ENCODE assay signal across 8 mouse cellular contexts in genomic region chr10:34096418-34096883, GRCm38 (mm10). TPM values are rescaled to one million over a fixed set of nuclear protein-coding genes. Genes with fewer than 3 reads are reported as not detected.
A peak's percentile ranks its signal among the peaks of the same experiment; 100 is the strongest.
DNase-seq lines count a peak whose midpoint lies in the region; ATAC-seq and TF ChIP-seq lines count a peak whose summit lies in the region.

Gene Calhm5, minus strand, starts transcription at chr10:34096519.

- H3K9me3 ChIP-seq in forebrain, embryonic 13.5 days (replicated peaks) = no peaks in the 10 kb centered on the region
- H3K9me3 ChIP-seq in liver, embryonic 16.5 days (replicated peaks; ENCODE audit: control insufficient read depth, low read length) = no peaks in the 10 kb centered on the region
- no peaks in the 10 kb centered on the region for H3K9me3 ChIP-seq in neural tube, embryonic 14.5 days (ENCODE audit: control insufficient read depth, low read length)

- H3K4me2 ChIP-seq in forebrain, embryonic 13.5 days = peak within 1 kb of the TSS; percentile 42
- H3K4me2 ChIP-seq in liver, embryonic 16.5 days (ENCODE audit: low read depth, low read length) = peak within 1 kb of the TSS; percentile 22
- peak within 1 kb of the TSS; percentile 38 for H3K4me2 ChIP-seq in neural tube, embryonic 14.5 days (ENCODE audit: low read depth, low read length)

- no peaks in the 10 kb centered on the region for H3K27me3 ChIP-seq in forebrain, embryonic 13.5 days
- H3K27me3 ChIP-seq in liver, embryonic 16.5 days (ENCODE audit: control insufficient read depth, insufficient read depth, low read depth, low read length) = no peaks in the 10 kb centered on the region
- H3K27me3 ChIP-seq in neural tube, embryonic 14.5 days (ENCODE audit: control insufficient read depth, insufficient read depth, low read length) = no peaks in the 10 kb centered on the region

- no peak for TF ChIP-seq POLR2A in bone marrow macrophage, adult 2 months (IDR thresholded peaks at IDR 0.05; ENCODE audit: borderline replicate concordance, low read depth, low read length)

- peak; percentile 5 to 42 for DNase-seq in CD8-positive naive resting alpha-beta T cell, adult 2 months (ENCODE audit: low read depth in 2 of 2, low spot score in 2 of 2)
- peak; percentile 43 for DNase-seq in heart, postnatal 25 days (ENCODE audit: low spot score)
- peak; percentile 48 for DNase-seq in layer of hippocampus, adult 11-12 months (ENCODE audit: low spot score)
- peak; percentile 36 to 39 for DNase-seq in urinary bladder, postnatal 36 days (ENCODE audit: low spot score in 2 of 2)

- intact Hi-C loops in heart, postnatal 25 days (cut with DNase I) = loop anchor here (5.0 kb wide), 3 partner anchors 59 to 231 kb away; partner anchors contain the start of genes Trappc3l and Tspyl1

- peaks cover 9% of the 10 kb centered on the region for H3K4me1 ChIP-seq in bone marrow macrophage, adult 2 months (ENCODE audit: control insufficient read depth, insufficient read depth, low read length)
- no peaks in the 10 kb centered on the region for H3K4me1 ChIP-seq in forebrain, embryonic 13.5 days
- H3K4me1 ChIP-seq in liver, embryonic 16.5 days (ENCODE audit: control insufficient read depth, low read depth, low read length) = no peaks in the 10 kb centered on the region
- no peaks in the 10 kb centered on the region for H3K4me1 ChIP-seq in neural tube, embryonic 14.5 days (ENCODE audit: control insufficient read depth, insufficient read depth, low read length)

- H3K4me3 ChIP-seq in bone marrow macrophage, adult 2 months (ENCODE audit: insufficient read depth, low read length) = peak within 1 kb of the TSS; percentile 27; the same call in 1 of the 2 replicates
- H3K4me3 ChIP-seq in forebrain, embryonic 13.5 days = 0 out of 2 replicates have a peak within 1 kb of the TSS, but pooled peaks have one; percentile 3
- peak within 1 kb of the TSS; percentile 12; the same call in 1 of the 2 replicates for H3K4me3 ChIP-seq in liver, embryonic 16.5 days (ENCODE audit: low read depth, low read length)
- peak within 1 kb of the TSS; percentile 10; the same call in 1 of the 2 replicates for H3K4me3 ChIP-seq in neural tube, embryonic 14.5 days (ENCODE audit: low read depth, low read length)

- ATAC-seq in forebrain, embryonic 13.5 days = peak; percentile 73
- no peak for ATAC-seq in liver, embryonic 16.5 days (ENCODE audit: low read depth)
- peak; percentile 76 for ATAC-seq in neural tube, embryonic 14.5 days (ENCODE audit: low read depth)

- no peaks in the 10 kb centered on the region for H3K36me3 ChIP-seq in forebrain, embryonic 13.5 days (ENCODE audit: poor library complexity, severe bottlenecking)
- H3K36me3 ChIP-seq in liver, embryonic 16.5 days (ENCODE audit: control insufficient read depth, insufficient read depth) = no peaks in the 10 kb centered on the region
- no peaks in the 10 kb centered on the region for H3K36me3 ChIP-seq in neural tube, embryonic 14.5 days (ENCODE audit: control insufficient read depth, insufficient read depth, low read length)

- WGBS in forebrain, embryonic 13.5 days = 26% methylated on average over 9 of the region's 9 CpGs
- WGBS in liver, embryonic 16.5 days (ENCODE audit: insufficient replicate concordance) = 11% methylated on average over 9 of the region's 9 CpGs
- WGBS in neural tube, embryonic 14.5 days = 23% methylated on average over 9 of the region's 9 CpGs

- H3K9ac ChIP-seq in forebrain, embryonic 13.5 days = no peak within 1 kb of the TSS
- no peak within 1 kb of the TSS for H3K9ac ChIP-seq in liver, embryonic 16.5 days (ENCODE audit: low read depth, low read length)
- peak within 1 kb of the TSS; percentile 29; the same call in 1 of the 2 replicates for H3K9ac ChIP-seq in neural tube, embryonic 14.5 days (replicated peaks; ENCODE audit: low read depth, low read length)

- no peak within 1 kb of the TSS for H3K27ac ChIP-seq in bone marrow macrophage, adult 2 months (ENCODE audit: insufficient read depth, low read depth, low read length)
- no peak within 1 kb of the TSS for H3K27ac ChIP-seq in forebrain, embryonic 13.5 days
- no peak within 1 kb of the TSS for H3K27ac ChIP-seq in liver, embryonic 16.5 days (ENCODE audit: low read length)
- no peak within 1 kb of the TSS for H3K27ac ChIP-seq in neural tube, embryonic 14.5 days (ENCODE audit: low read depth, low read length)

- no peak for TF ChIP-seq CTCF in bone marrow macrophage, adult 2 months (IDR thresholded peaks at IDR 0.05; ENCODE audit: low read depth, low read length)

RNA-seq across cellular contexts. Expression of gene Calhm5, which starts in this region (rescaled TPM):
- polyA plus RNA-seq in bone marrow macrophage, adult 2 months (2012; ENCODE audit: insufficient read depth, insufficient read length, missing spikeins) = not detected in 2 replicates
- 0.18 and 0.28 TPM in 2 replicates for polyA plus RNA-seq in forebrain, embryonic 13.5 days (2015; fragmentation: Nextera tagmentation; extraction: Ambion mirVana)
- total RNA-seq in heart, postnatal 25 days (2021) = 1 to 10 TPM in 1 of 2 experiments, under 1 TPM in 1; 0.88 to 1.1 TPM
- 0.02 and 0.05 TPM in 2 replicates for polyA plus RNA-seq in liver, embryonic 16.5 days (2015; fragmentation: Nextera tagmentation; extraction: Ambion mirVana)
- polyA plus RNA-seq in neural tube, embryonic 14.5 days (2014; fragmentation: Nextera tagmentation; extraction: Ambion mirVana) = 0.71 and 1.1 TPM in 2 replicates

Comparison
In these comparisons a context has a peak if more than half of its experiments do, and no peak if none do; other contexts are left out.
1. Peak in ATAC-seq, H3K4me3 ChIP-seq and H3K4me2 ChIP-seq in forebrain, embryonic 13.5 days; RNA of the gene not detected or under 1 TPM.